Mouse (Mus musculus): ENCODE results near the gene Smok2b.
"Not testable (repeated sequence)": the region's sequence is repeated elsewhere in the genome, so short reads cannot be mapped to it uniquely, and the experiment has no call there.

- not testable (repeated sequence) for TF ChIP-seq CTCF (IDR thresholded peaks at IDR 0.05; ENCODE audit: low read depth, low read length); POLR2A (IDR thresholded peaks at IDR 0.05; ENCODE audit: extremely low read depth, insufficient read depth, low read length)
Measured at GRCm38 (mm10) chr17:13221921-13222320, 8.1 kb upstream of the Smok2b start.
